Mouse (Mus musculus): ENCODE measurements around the gene Ets2. TPM values are rescaled to one million over a fixed set of nuclear protein-coding genes. Genes with fewer than 3 reads are reported as not detected.
A peak's percentile ranks its signal among the peaks of the same experiment; 100 is the strongest.
"Not testable (repeated sequence)": the region's sequence is repeated elsewhere in the genome, so short reads cannot be mapped to it uniquely, and the experiment has no call there.

Ets2 gene
- polyA plus RNA-seq, 1 experiment from 2014 or later, result 72.3 TPM

DNA sequence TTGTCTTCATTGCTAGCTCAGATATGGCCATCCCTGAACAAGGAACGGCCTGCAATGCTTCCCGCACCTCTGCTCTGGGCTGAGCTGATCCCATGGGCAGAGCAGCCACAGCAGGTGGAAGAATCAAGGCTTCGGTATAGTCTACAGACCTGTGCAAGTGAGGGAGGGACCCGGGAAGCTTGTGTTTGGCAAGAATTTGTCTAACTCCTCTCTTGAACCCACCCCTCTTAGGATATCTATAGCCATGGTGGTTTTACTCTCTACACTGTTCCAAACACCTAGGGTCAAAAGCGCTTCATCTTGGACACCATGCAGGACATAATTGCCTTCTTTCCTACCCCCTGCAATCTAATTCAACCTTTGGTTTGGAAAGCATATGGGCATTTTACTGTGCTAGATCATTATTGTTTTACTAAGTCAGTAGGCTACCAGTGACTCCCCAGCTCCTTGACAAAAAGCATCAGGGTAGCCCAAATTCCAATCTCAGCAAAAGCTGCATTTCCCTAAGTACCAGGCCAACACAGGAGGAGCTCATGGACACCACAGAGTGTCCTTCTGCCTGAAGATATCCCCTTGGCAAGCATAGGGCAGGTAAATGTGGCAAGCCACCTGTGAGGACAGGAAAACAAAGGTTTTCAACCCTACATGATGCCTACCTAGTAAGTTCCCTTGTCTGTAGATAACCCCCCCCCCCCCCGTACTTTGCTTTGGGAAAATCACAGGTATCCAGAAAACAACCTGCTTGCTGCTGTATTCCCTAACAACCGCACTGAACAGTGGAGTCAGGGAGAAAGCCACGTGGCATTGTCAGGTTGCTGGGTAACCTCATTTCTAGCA, 57.5 kb downstream of the Ets2 start:
- no peak overlapping the region for H3K4me2 ChIP-seq (replicated peaks)
- H3K27me3 ChIP-seq, result no peaks in the 10 kb centered on the region
- H3K36me3 ChIP-seq, result no peaks in the 10 kb centered on the region
- no peaks in the 10 kb centered on the region for H3K9me3 ChIP-seq
- H3K4me3 ChIP-seq, result no peak overlapping the region
- 85% methylated on average over 8 of the region's 8 CpGs for WGBS
- no peak for ATAC-seq (ENCODE audit: insufficient number of reproducible peaks, insufficient read depth, low FRiP score, low TSS enrichment)
- H3K4me1 ChIP-seq, result no peaks in the 10 kb centered on the region
- H3K27ac ChIP-seq, result no peak overlapping the region
- no peak overlapping the region for H3K9ac ChIP-seq

DNA sequence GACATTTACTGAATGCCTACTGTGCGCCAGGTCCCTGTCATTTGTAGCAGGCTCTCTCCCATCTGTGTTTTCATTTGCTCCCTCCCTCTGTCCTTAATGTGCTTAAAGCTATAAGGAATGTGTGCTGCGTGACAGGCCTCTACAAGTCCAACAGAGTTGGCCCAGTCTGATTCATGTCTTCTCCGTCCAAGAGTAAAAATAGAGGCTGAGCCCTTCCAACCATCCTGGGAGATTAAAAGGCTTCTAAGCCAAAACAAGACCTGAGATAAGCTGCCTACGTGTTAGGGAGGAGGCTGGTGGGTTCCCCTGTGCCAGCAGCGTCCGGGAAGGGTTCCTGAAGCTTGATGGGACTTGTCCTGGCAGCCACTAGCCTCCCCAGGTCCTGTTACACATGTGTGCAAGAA, 58.1 kb downstream of the Ets2 start:
- WGBS, result 68% methylated on average over 6 of the region's 6 CpGs
- ATAC-seq (ENCODE audit: insufficient number of reproducible peaks, insufficient read depth, low FRiP score, low TSS enrichment), result no peak

DNA sequence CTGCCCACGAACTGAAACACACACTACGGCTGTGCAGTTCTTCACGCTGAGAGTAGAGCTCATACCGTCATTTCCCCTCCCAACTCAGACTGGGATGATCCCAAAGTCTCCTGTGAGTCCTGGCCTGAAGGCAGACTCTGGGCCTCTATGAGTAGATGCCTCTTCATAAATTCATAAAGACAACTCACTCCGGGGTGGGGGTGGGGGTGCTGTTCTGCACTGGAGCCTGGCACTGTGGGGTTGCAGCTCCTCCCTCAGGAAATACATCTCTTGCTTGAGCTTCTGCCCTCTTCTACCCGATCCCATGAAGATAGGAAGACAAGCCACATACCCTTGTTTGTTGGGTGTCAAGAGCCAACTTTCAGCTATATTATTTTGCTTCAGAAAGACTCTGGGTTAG, 59.9 kb downstream of the Ets2 start:
- ATAC-seq (ENCODE audit: insufficient number of reproducible peaks, insufficient read depth, low FRiP score, low TSS enrichment), result no peak
- no peak overlapping the region for H3K4me2 ChIP-seq (replicated peaks)
- H3K27ac ChIP-seq, result no peak overlapping the region; the same call in 1 of the 2 replicates
- no peak overlapping the region for H3K9ac ChIP-seq
- WGBS, result 75% methylated on average over 6 of the region's 6 CpGs
- no peak overlapping the region for H3K4me3 ChIP-seq
- no peaks in the 10 kb centered on the region for H3K36me3 ChIP-seq
- no peaks in the 10 kb centered on the region for H3K4me1 ChIP-seq
- H3K9me3 ChIP-seq, result no peaks in the 10 kb centered on the region
- H3K27me3 ChIP-seq, result no peaks in the 10 kb centered on the region

More for the DNA sequence above, 58.1 kb downstream of the Ets2 start:
- Histone ChIP-seq H3K4me2 (replicated peaks) (no peak overlapping the region), H3K27me3 (no peaks in the 10 kb centered on the region), H3K36me3 (no peaks in the 10 kb centered on the region), H3K9ac (no peak overlapping the region), H3K9me3 (no peaks in the 10 kb centered on the region), H3K4me3 (no peak overlapping the region), H3K4me1 (no peaks in the 10 kb centered on the region), H3K27ac (no peak overlapping the region)

DNA sequence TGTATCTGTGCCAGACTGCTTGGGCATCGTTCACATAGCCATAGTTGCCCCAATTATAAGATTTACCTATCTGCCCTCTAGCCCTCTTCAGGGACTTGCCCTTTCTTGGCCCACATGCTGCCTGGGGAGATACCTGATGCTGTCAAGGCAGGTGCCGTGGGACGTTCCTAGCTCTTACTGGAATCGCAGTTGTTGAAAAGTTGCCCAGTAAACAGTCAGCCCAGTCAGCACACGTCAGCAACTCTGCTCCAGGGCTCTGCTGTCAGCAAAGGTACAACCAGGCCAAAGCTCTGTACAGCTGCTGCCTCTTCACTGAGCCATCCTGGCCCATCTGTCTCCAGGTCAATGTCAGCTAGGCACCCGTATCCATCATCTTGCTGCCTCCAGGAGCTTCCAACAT, 61.3 kb downstream of the Ets2 start:
- ATAC-seq (ENCODE audit: insufficient number of reproducible peaks, insufficient read depth, low FRiP score, low TSS enrichment), result no peak
- Histone ChIP-seq H3K27me3 (no peaks in the 10 kb centered on the region), H3K4me2 (replicated peaks) (no peak overlapping the region), H3K36me3 (no peaks in the 10 kb centered on the region), H3K27ac (no peak overlapping the region), H3K9ac (no peak overlapping the region), H3K4me3 (no peak overlapping the region), H3K4me1 (no peaks in the 10 kb centered on the region), H3K9me3 (no peaks in the 10 kb centered on the region)
- WGBS, result 76% methylated on average over 6 of the region's 6 CpGs

DNA sequence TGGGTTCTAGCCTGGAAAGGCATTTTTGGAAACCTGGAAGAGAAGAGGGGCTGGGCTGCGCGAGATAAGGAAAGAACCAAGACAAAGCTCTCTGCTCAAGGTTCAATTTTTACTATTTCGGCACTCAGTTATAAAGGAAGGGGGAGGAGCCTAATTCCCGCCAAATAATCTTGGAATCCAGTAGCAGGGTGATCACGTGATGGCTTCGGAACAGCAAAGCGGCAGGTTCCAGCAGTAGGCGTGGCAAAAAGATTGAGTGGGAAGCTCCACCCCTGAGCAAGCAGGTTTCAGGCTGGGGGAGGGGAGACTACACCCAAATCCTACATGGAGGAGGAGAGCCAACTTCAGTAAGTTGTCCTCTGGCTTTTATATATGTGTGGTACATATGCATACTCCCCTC, 62.2 kb downstream of the Ets2 start:
- not testable (repeated sequence) for H3K9me3 ChIP-seq; H3K27me3 ChIP-seq; H3K27ac ChIP-seq; H3K36me3 ChIP-seq; H3K4me1 ChIP-seq; H3K9ac ChIP-seq; ATAC-seq (ENCODE audit: insufficient number of reproducible peaks, insufficient read depth, low FRiP score, low TSS enrichment); H3K4me2 ChIP-seq (replicated peaks); H3K4me3 ChIP-seq
- 66% methylated on average over 8 of the region's 8 CpGs for WGBS

DNA sequence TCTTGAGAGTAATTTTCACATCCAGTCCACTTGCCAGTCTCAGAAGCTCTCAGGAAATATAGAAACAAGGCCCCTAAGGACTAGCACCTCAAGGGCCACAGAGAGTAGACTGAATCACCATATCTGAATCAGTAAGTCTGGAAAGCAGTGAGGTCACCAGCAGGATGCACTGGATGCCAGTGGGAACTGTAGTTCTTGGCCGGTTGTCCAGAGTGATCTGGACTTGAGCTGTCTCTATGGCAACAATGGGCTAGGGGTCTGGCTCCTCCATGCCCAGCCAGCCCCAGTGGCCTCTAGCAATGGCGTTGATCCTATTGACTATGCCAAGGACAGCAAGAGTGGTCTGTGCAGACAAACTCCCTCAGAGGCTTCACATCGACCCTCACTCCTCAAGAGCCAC, 64.3 kb downstream of the Ets2 start:
- H3K4me1 ChIP-seq, result 0 out of 2 replicates have a peak, but pooled peaks cover 5% of the 10 kb centered on the region
- no peak overlapping the region for H3K4me3 ChIP-seq
- H3K27ac ChIP-seq, result no peak overlapping the region
- no peaks in the 10 kb centered on the region for H3K27me3 ChIP-seq
- no peaks in the 10 kb centered on the region for H3K36me3 ChIP-seq
- ATAC-seq (ENCODE audit: insufficient number of reproducible peaks, insufficient read depth, low FRiP score, low TSS enrichment), result no peak
- no peak overlapping the region for H3K4me2 ChIP-seq (replicated peaks)
- H3K9ac ChIP-seq, result no peak overlapping the region
- H3K9me3 ChIP-seq, result no peaks in the 10 kb centered on the region
- WGBS, result 86% methylated on average over 3 of the region's 3 CpGs

DNA sequence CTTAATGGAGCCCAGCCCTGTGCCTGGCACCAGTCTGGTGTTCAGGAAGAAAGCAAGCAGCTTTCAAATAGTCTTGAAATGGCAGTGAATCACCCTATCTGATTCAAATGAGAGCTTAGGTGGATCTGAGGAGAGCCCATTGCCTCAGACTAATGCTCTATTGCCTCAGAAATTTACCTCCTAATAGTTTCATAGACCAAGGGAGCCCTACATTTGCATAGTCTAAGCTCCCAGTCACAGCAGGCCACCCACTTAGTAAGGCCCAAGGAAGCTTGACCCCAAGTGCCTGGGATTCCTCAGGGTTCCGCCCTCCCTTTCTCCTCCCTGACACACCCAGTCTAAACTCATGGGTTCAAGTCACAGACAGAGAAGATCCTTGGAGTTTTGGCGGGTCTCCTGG, 65.4 kb downstream of the Ets2 start:
- Histone ChIP-seq H3K4me3 (no peak overlapping the region), H3K27me3 (no peaks in the 10 kb centered on the region), H3K27ac (no peak overlapping the region), H3K9me3 (no peaks in the 10 kb centered on the region), H3K4me2 (replicated peaks) (no peak overlapping the region), H3K9ac (no peak overlapping the region), H3K4me1 (0 out of 2 replicates have a peak, but pooled peaks cover 5% of the 10 kb centered on the region), H3K36me3 (no peaks in the 10 kb centered on the region)
- ATAC-seq (ENCODE audit: insufficient number of reproducible peaks, insufficient read depth, low FRiP score, low TSS enrichment), result no peak
- 56% methylated on average over 2 of the region's 2 CpGs for WGBS

DNA sequence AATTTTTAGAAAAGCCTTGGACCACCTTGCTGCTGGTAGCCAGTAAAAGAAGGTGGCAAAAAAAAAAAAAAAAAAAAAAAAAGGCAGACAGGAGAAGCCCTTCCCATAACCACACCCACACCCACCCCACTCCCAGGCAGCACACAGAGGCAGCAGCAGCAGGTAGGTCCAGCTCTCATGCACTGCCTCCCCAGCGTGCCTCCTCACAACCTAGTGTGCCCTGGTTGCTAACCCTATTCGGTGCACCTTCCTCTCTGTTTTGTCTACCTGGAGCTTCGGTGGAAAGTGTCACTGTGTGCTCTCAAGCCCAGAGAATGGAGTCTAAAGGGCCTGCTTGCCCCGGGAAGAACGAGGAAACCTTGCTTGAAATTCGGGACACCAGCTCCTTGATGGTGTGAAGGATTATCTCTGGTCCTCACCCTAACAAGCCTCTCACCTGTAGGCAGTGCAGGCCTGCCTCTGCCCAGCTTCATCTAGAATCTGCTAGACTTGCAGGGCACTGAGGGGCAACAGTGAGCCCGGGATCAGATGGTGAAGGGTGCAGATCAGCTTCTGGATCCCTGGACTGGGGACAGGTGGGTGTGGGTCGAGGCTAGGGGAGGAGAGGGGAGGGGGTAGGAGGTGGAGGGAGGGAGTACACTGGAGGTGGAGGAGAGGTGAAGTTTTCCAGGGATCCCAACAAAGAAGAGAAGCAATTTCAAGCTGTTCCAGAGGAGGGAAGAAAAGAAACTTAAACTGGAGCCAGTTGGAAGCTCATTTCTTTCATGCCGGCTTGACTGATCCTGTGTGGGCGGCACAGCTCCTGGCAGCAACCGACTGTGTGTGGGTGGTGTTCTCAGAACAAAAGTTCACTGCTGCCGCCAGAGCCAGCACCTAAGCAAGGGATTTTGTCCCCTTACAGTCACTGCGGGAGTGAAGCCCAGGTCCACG, 67.5 kb downstream of the Ets2 start:
- Histone ChIP-seq H3K4me2 (replicated peaks) (no peak overlapping the region), H3K9me3 (no peaks in the 10 kb centered on the region), H3K4me1 (0 out of 2 replicates have a peak, but pooled peaks cover 5% of the 10 kb centered on the region), H3K27me3 (no peaks in the 10 kb centered on the region), H3K36me3 (no peaks in the 10 kb centered on the region), H3K9ac (no peak overlapping the region), H3K27ac (no peak overlapping the region; the same call in 1 of the 2 replicates), H3K4me3 (no peak overlapping the region)
- no peak for ATAC-seq (ENCODE audit: insufficient number of reproducible peaks, insufficient read depth, low FRiP score, low TSS enrichment)
- WGBS, result 44% methylated on average over 14 of the region's 14 CpGs

DNA sequence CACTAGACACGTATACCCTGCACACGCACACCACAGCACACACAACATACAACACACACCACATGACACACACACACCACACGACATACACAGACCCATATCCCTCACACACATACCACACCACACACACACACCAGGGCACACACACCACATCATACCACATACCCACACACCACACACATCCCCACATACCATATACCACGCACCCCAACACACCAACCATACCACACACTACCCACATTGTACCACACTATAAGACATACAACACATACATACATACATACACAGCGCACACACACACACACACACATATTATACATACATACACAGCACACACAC, 68.1 kb downstream of the Ets2 start:
- Histone ChIP-seq H3K27ac (no peak overlapping the region; the same call in 1 of the 2 replicates), H3K4me1 (0 out of 2 replicates have a peak, but pooled peaks cover 5% of the 10 kb centered on the region), H3K9me3 (no peaks in the 10 kb centered on the region), H3K36me3 (no peaks in the 10 kb centered on the region), H3K9ac (no peak overlapping the region), H3K4me2 (replicated peaks) (no peak overlapping the region), H3K4me3 (no peak overlapping the region), H3K27me3 (no peaks in the 10 kb centered on the region)
- 91% methylated on average over 5 of the region's 5 CpGs for WGBS
- ATAC-seq (ENCODE audit: insufficient number of reproducible peaks, insufficient read depth, low FRiP score, low TSS enrichment), result 0 out of 2 replicates have a peak, but pooled peaks have one; percentile 38

DNA sequence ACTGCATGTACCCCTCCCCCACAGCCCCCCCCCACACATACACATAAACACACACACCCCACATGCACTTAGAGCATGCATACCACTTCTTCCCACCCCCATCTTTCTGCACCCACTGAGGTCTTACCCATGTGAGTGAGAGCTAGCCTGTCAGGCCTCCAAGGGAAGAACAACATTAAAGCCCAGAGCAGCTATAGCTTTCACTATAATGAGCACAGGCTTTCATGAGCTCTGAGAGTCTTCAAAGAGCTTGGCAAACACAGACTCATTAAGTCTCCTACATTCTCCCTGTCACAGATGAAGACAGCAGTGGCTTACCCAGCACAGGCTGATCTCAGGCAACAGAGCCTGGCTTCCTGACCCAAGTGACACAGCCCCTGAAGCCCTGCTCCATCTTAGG, 68.5 kb downstream of the Ets2 start:
- Histone ChIP-seq H3K4me2 (replicated peaks) (no peak overlapping the region), H3K27ac (no peak overlapping the region), H3K9me3 (no peaks in the 10 kb centered on the region), H3K4me3 (no peak overlapping the region), H3K27me3 (no peaks in the 10 kb centered on the region), H3K4me1 (0 out of 2 replicates have a peak, but pooled peaks cover 5% of the 10 kb centered on the region), H3K36me3 (no peaks in the 10 kb centered on the region), H3K9ac (no peak overlapping the region)
- 0 out of 2 replicates have a peak, but pooled peaks have one; percentile 29 for ATAC-seq (ENCODE audit: insufficient number of reproducible peaks, insufficient read depth, low FRiP score, low TSS enrichment)

Data from embryonic facial prominence, embryonic 12.5 days (tissue).